Mouse (Mus musculus) heart, embryonic 15.5 days (tissue): Measurements from ENCODE around the gene Mlec. TPM values are rescaled to one million over a fixed set of nuclear protein-coding genes. Genes with fewer than 3 reads are reported as not detected.
"Not testable (repeated sequence)": the region's sequence is repeated elsewhere in the genome, so short reads cannot be mapped to it uniquely, and the experiment has no call there.

Experiments used
- ATAC-seq: fragments of 200-750 bp; cut with Nextera tagmentation; replicated peaks from 2 replicates; pipeline ENCODE4 v1.8.0; 2017; ENCODE audit warnings: low read depth, moderate TSS enrichment; ENCODE audit not compliant: insufficient number of reproducible peaks, insufficient read depth, low FRiP score
- H3K27ac ChIP-seq: fragments of 300-500 bp; sonication (generic); 2 replicates; pipeline ENCODE4 v1.5.1; 2015; ENCODE audit warnings: mild to moderate bottlenecking, inconsistent platforms
- H3K27me3 ChIP-seq: fragments of 300-500 bp; sonication (generic); 2 replicates; pipeline ENCODE4 v1.6.1; 2015; ENCODE audit warnings: inconsistent platforms
- H3K36me3 ChIP-seq: fragments of 300-500 bp; sonication (generic); 2 replicates; pipeline ENCODE4 v1.6.1; 2015; ENCODE audit warnings: mild to moderate bottlenecking, inconsistent platforms
- H3K4me1 ChIP-seq: fragments of 300-500 bp; sonication (generic); replicated peaks from 2 replicates; pipeline ENCODE4 v1.6.1; 2015; ENCODE audit warnings: inconsistent platforms
- H3K4me2 ChIP-seq: fragments of 300-500 bp; sonication (generic); 2 replicates; pipeline ENCODE4 v1.6.1; 2015; ENCODE audit warnings: inconsistent platforms, mild to moderate bottlenecking, moderate library complexity
- H3K4me3 ChIP-seq: fragments of 300-500 bp; sonication (generic); 2 replicates; pipeline ENCODE4 v1.5.1; 2015; ENCODE audit warnings: mild to moderate bottlenecking, inconsistent platforms
- H3K9ac ChIP-seq: fragments of 300-500 bp; sonication (generic); 2 replicates; pipeline ENCODE4 v1.6.1; 2015; ENCODE audit warnings: mild to moderate bottlenecking, inconsistent platforms
- H3K9me3 ChIP-seq: fragments of 300-500 bp; sonication (generic); replicated peaks from 2 replicates; pipeline ENCODE4 v1.6.1; 2016; ENCODE audit warnings: inconsistent platforms
- WGBS: fragments of 180-500 bp; shearing (Covaris S2); methylation state at CpG from one replicate; pipeline ENCODE4 v1.1.7; 2015; ENCODE audit warnings: mixed read lengths; 5-methylcytosine and 5-hydroxymethylcytosine counted together
- polyA plus RNA-seq: library from polyadenylated mRNA; unstranded; fragments of >200 nt; fragmentation: Nextera tagmentation; extraction: Ambion mirVana; gene quantifications from 2 replicates; pipeline ENCODE4 v1.2.1, GENCODE M21; 2015

Mlec gene
- polyA plus RNA-seq, 1 experiment from 2014 or later = 54.4 TPM

GRCm38 (mm10) chr5:115116426-115116825 is 41.6 kb downstream of the Mlec start:
- H3K27ac ChIP-seq = no peak overlapping the region
- no peak for ATAC-seq
- no peak overlapping the region for H3K4me3 ChIP-seq
- H3K9me3 ChIP-seq = no peaks in the 10 kb centered on the region
- H3K9ac ChIP-seq = no peak overlapping the region
- H3K4me1 ChIP-seq = peaks cover 10% of the 10 kb centered on the region
- H3K27me3 ChIP-seq = no peaks in the 10 kb centered on the region
- no peak overlapping the region for H3K4me2 ChIP-seq
- 76% methylated on average over 3 of the region's 3 CpGs for WGBS
- H3K36me3 ChIP-seq = peaks cover 40% of the 10 kb centered on the region

GRCm38 (mm10) chr5:115114501-115114900 is 43.5 kb downstream of the Mlec start:
- H3K4me2 ChIP-seq = no peak overlapping the region
- H3K27ac ChIP-seq = no peak overlapping the region
- ATAC-seq = no peak
- no peaks in the 10 kb centered on the region for H3K9me3 ChIP-seq
- H3K9ac ChIP-seq = no peak overlapping the region
- no peak overlapping the region for H3K4me3 ChIP-seq
- WGBS = 95% methylated on average over 8 of the region's 8 CpGs
- peaks cover 47% of the 10 kb centered on the region for H3K36me3 ChIP-seq
- peaks cover 6% of the 10 kb centered on the region for H3K4me1 ChIP-seq
- H3K27me3 ChIP-seq = no peaks in the 10 kb centered on the region

- Histone ChIP-seq H3K9me3 (no peaks in the 10 kb centered on the region), H3K27me3 (no peaks in the 10 kb centered on the region), H3K9ac (no peak overlapping the region), H3K27ac (no peak overlapping the region), H3K4me3 (no peak overlapping the region), H3K36me3 (peaks cover 47% of the 10 kb centered on the region), H3K4me2 (no peak overlapping the region), H3K4me1 (0 out of 2 replicates have a peak, but pooled peaks cover under 1% of the 10 kb centered on the region)
- WGBS = 91% methylated on average over 12 of the region's 12 CpGs
- no peak for ATAC-seq
Observed at GRCm38 (mm10) chr5:115113244-115113643, 44.7 kb downstream of the Mlec start.

GRCm38 (mm10) chr5:115111156-115111555 is 46.8 kb downstream of the Mlec start:
- Histone ChIP-seq H3K36me3 (peaks cover 44% of the 10 kb centered on the region), H3K9ac (no peak overlapping the region), H3K4me3 (no peak overlapping the region), H3K4me2 (no peak overlapping the region), H3K27me3 (no peaks in the 10 kb centered on the region), H3K27ac (no peak overlapping the region), H3K9me3 (no peaks in the 10 kb centered on the region), H3K4me1 (no peaks in the 10 kb centered on the region)
- WGBS = 85% methylated on average over 6 of the region's 8 CpGs
- no peak for ATAC-seq

- 95% methylated on average over 23 of the region's 23 CpGs for WGBS
- not testable (repeated sequence) for H3K4me3 ChIP-seq, H3K27me3 ChIP-seq, H3K9me3 ChIP-seq, H3K4me1 ChIP-seq, ATAC-seq, H3K4me2 ChIP-seq, H3K27ac ChIP-seq, H3K9ac ChIP-seq
- H3K36me3 ChIP-seq = peaks cover 23% of the 10 kb centered on the region
Observed at GRCm38 (mm10) chr5:115103253-115103652, 54.7 kb downstream of the Mlec start.

- Histone ChIP-seq H3K9me3 (no peaks in the 10 kb centered on the region), H3K4me3 (no peak overlapping the region), H3K36me3 (peaks cover 26% of the 10 kb centered on the region), H3K9ac (no peak overlapping the region), H3K4me1 (no peaks in the 10 kb centered on the region), H3K27me3 (no peaks in the 10 kb centered on the region), H3K4me2 (no peak overlapping the region), H3K27ac (no peak overlapping the region)
- 82% methylated on average over 2 of the region's 2 CpGs for WGBS
- ATAC-seq = no peak
Observed at GRCm38 (mm10) chr5:115102231-115102630, 55.7 kb downstream of the Mlec start.

GRCm38 (mm10) chr5:115100473-115100872 is 57.5 kb downstream of the Mlec start:
- no peaks in the 10 kb centered on the region for H3K4me1 ChIP-seq
- H3K4me2 ChIP-seq = no peak overlapping the region
- H3K36me3 ChIP-seq = peaks cover 40% of the 10 kb centered on the region
- H3K4me3 ChIP-seq = no peak overlapping the region
- no peaks in the 10 kb centered on the region for H3K27me3 ChIP-seq
- no peak overlapping the region for H3K27ac ChIP-seq
- WGBS = 84% methylated on average over 6 of the region's 6 CpGs
- ATAC-seq = no peak
- H3K9ac ChIP-seq = no peak overlapping the region
- no peaks in the 10 kb centered on the region for H3K9me3 ChIP-seq

GRCm38 (mm10) chr5:115099991-115100390 is 58.0 kb downstream of the Mlec start:
- peaks cover 44% of the 10 kb centered on the region for H3K36me3 ChIP-seq
- 82% methylated on average over 9 of the region's 9 CpGs for WGBS

GRCm38 (mm10) chr5:115099530-115099929 is 58.4 kb downstream of the Mlec start:
- H3K9me3 ChIP-seq = no peaks in the 10 kb centered on the region
- H3K4me2 ChIP-seq = no peak overlapping the region
- H3K27ac ChIP-seq = no peak overlapping the region
- peaks cover 47% of the 10 kb centered on the region for H3K36me3 ChIP-seq
- H3K4me3 ChIP-seq = no peak overlapping the region
- no peak overlapping the region for H3K9ac ChIP-seq
- ATAC-seq = no peak
- no peaks in the 10 kb centered on the region for H3K27me3 ChIP-seq
- 77% methylated on average over 5 of the region's 5 CpGs for WGBS
- peaks cover 5% of the 10 kb centered on the region for H3K4me1 ChIP-seq

More at GRCm38 (mm10) chr5:115099991-115100390, 58.0 kb downstream of the Mlec start:
- Histone ChIP-seq H3K4me1 (peaks cover 2% of the 10 kb centered on the region), H3K27ac (no peak overlapping the region), H3K9me3 (no peaks in the 10 kb centered on the region), H3K9ac (no peak overlapping the region), H3K27me3 (no peaks in the 10 kb centered on the region), H3K4me2 (no peak overlapping the region), H3K4me3 (no peak overlapping the region)
- ATAC-seq = no peak

GRCm38 (mm10) chr5:115098195-115098594 is 59.8 kb downstream of the Mlec start, which contains the start of gene Gm10401:
Gm10401 (minus strand) TSS chr5:115098295.
- Histone ChIP-seq H3K4me3 (no peak within 1 kb of the TSS), H3K9me3 (no peaks in the 10 kb centered on the region), H3K36me3 (peaks cover 47% of the 10 kb centered on the region), H3K27me3 (no peaks in the 10 kb centered on the region), H3K9ac (no peak within 1 kb of the TSS), H3K27ac (no peak within 1 kb of the TSS), H3K4me1 (peaks cover 5% of the 10 kb centered on the region), H3K4me2 (no peak within 1 kb of the TSS)
- 95% methylated on average over 8 of the region's 8 CpGs for WGBS
- ATAC-seq = no peak
